Mouse (Mus musculus) lung, adult 18-20 months (tissue): ENCODE measurements around the gene Smarcc1.
A peak's percentile ranks its signal among the peaks of the same experiment; 100 is the strongest.
"Not testable (repeated sequence)": the region's sequence is repeated elsewhere in the genome, so short reads cannot be mapped to it uniquely, and the experiment has no call there.

Experiments used
- DNase-seq, 2 experiments: peaks; one replicate each; pipeline ENCODE4 v3.0.0; 2022; ENCODE audit warnings: mixed read lengths in 2 of 2

Gene Smarcc1

DNA sequence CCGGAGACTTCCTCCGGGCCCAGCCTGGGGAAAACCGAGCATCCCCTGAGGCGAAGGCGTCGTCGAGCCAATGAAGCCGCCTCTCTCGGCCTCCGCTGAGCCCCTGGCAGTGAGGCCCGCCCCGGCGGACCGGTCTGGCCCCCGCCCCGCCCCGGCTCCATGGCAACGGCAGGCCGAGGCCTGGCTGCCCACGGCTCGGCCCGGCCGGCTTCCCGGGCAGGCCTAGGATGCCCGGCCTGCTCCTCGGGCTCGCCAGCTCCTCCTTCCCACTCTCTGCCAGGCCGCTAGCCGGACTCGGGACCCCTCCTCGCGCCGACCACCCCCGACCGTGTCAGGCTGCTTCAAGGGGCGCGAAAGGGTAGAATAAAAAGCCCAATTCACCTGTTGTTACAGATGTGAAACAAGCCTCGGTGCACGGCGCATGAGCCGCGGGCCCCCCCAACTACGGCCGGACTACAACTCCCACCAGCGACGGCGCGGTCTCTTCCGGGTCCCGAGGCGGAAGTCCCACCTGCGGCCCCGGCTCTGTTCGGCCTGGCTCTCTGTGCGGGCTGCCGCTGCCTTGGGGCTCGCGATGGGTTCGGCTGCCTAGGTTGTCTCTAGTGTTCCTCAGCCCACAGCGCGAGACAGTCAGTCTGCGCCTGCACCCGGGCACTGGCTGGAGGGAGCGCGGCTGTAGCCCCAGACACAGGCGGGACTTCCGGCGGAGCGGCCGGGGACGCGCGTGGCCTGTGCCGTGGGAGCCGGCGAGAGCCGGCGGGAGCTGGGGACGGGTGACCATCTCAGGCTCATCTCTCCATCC, at the start of gene Smarcc1:
Gene Smarcc1 (plus strand): TSS at position 732 of the 802 bp plus-strand sequence.
- DNase-seq, result peak; percentile 88

DNA sequence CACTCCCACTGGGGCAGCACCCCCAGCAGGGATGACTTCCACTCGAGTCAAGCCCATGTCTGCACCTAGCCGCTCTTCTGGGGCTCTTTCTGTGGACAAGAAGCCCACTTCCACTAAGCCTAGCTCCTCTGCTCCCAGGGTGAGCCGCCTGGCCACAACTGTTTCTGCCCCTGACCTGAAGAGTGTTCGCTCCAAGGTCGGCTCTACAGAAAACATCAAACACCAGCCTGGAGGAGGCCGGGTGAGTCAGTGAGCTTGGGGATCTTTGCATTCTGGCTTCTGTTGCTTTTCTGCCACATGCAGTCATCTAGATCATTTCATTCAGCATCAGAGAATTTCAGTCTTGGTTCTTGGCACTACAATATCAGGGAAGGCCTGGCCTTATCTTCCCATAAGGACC, 48.8 kb upstream of the Smarcc1 start:
- no peak for DNase-seq

GRCm38 (mm10) chr9:110070358-110070757, 47.1 kb upstream of the Smarcc1 start:
- no peak for DNase-seq

GRCm38 (mm10) chr9:110071011-110071410, 46.5 kb upstream of the Smarcc1 start:
- DNase-seq, result no peak

DNA sequence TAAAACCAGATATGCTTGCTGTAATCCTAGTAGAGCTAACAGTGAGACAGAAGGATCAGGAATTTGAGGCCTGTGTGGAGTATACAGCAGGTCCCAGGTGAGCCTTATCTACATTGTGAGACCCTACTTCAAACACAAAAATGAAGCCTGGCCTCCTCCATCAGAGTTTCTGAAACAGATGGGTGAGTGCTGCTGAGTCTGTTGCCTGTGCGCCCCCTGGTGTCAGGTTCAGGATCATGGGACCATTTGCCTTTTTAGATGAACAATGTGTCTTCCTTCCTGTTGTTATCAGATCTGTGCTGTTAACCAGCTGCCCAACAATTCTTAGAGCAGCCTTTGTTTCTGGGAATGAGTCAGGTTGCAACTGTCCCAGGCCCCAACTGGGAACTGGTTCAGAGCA, 45.7 kb upstream of the Smarcc1 start:
- peak; percentile 49 to 66 for DNase-seq

GRCm38 (mm10) chr9:110076468-110076867, 41.0 kb upstream of the Smarcc1 start:
- DNase-seq, result not testable (repeated sequence)

DNA sequence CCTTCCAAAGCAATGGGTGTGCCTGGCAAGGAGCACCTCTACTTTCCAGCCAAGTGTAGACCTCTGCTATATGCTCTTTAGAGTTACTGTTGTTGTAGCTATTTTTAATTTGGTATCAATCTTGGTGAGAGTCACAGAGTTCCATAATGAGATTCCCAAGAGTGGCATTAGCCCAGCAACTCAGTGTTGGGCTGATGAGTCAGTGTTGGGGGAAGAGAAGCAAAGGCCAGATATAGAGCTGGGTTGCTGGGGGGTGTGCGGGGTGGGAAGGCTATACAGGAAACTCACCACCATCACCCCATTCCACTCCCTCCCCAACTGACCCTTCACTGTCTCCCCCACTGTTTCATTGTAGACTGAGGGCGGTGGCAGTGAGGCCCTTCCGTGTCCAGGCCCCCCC, 36.4 kb upstream of the Smarcc1 start:
- no peak for DNase-seq

GRCm38 (mm10) chr9:110084201-110084964, 33.1 kb upstream of the Smarcc1 start:
- DNase-seq, result no peak

GRCm38 (mm10) chr9:110085693-110086092, 31.8 kb upstream of the Smarcc1 start:
- no peak for DNase-seq

DNA sequence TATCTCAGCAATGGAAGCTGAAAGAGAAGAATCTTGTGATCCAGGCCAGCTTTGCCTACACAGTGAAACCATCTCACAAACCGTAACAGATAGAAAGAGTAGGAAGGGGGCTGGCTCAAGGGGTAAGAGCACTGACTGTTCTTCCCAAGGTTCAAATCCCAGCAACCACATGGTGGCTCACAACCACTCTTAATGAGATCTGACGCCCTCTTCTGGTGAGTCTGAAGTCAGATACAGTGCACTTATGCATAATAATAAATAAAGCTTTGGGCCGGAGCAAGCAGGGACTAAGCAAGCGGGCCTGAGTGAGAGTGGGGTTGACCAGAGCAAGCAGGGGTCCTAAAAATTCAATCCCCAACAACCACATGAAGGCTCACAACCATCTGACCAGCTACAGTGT, 24.2 kb upstream of the Smarcc1 start:
- DNase-seq, result no peak

GRCm38 (mm10) chr9:110094761-110095160, 22.7 kb upstream of the Smarcc1 start:
- DNase-seq, result no peak

DNA sequence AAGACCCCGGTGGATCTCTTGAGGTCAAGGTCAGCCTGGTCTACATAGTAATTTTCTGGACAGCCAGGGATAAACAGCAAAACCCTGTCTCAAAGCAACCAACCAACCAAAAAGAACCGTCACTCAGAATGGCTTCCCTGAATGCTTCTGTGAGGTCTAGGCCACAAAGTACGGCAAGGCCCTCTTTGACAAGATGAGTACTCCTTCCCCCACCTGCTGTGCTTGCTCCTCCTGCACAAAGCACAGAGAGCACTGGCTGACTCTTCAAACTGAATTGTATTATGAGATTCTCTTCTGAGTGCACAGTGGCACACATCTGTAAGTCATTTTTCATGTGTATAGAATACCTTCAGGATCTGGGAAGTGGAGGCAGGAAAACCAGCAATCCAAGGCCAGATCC, 19.7 kb upstream of the Smarcc1 start:
- DNase-seq, result no peak

GRCm38 (mm10) chr9:110100627-110101600, 16.6 kb upstream of the Smarcc1 start:
- DNase-seq, result peak; percentile 89 to 93

DNA sequence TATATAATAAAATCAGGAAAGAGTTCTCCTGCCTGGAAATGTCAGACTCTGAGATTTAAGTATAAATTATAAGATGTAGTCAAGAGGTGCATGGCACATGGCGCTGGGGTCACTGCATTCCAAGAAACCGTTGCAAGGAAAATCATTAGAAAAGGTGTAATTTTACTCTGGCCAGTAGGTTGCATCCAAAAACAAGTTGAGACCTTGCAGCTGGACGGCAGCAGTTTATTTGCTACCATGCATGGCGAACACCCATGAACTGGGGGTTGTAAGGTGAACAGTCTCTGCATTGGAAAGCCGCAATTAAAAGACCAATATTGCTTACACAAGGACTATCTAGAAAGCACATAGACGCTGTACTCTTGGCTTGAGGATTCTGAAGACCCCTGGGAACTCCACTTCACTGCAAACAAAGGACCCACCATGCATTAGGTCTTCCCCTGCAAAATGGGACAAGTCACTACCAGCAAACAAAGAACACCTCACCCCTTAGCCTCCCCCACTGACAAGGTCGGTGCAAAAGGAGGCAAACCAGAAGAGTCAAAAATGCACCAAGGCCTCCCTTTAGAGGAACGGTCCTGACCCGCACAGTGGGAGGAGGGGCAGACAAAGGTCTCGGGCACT, 1.0 kb upstream of the Smarcc1 start:
- no peak for DNase-seq

GRCm38 (mm10) chr9:110117779-110118139, 251 bp downstream of the Smarcc1 start, which contains the start of gene Dhx30:
Gene Dhx30 (minus strand): TSS chr9:110117830.
- DNase-seq, result no peak

GRCm38 (mm10) chr9:110118249-110118648, 741 bp downstream of the Smarcc1 start:
- no peak for DNase-seq

GRCm38 (mm10) chr9:110121424-110121823, 3.9 kb downstream of the Smarcc1 start:
- DNase-seq, result no peak

DNA sequence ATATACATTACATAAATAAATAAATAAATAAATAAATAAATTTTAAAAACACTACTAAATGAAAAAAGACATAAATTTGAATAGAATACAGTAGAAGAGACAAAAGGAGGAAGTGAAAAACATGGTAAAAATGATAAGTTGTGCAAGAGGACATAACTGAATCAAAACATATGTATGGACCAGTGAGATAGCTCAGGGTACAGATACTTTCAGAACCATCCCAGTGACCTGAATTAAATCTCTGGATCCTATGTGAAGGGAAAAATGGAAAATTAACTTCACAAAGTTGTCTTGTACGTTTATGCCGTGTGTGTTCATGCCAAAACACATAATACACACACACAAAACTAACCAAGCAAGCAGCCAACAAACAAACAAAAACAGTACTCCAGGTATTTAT, 5.8 kb downstream of the Smarcc1 start:
- no peak for DNase-seq

DNA sequence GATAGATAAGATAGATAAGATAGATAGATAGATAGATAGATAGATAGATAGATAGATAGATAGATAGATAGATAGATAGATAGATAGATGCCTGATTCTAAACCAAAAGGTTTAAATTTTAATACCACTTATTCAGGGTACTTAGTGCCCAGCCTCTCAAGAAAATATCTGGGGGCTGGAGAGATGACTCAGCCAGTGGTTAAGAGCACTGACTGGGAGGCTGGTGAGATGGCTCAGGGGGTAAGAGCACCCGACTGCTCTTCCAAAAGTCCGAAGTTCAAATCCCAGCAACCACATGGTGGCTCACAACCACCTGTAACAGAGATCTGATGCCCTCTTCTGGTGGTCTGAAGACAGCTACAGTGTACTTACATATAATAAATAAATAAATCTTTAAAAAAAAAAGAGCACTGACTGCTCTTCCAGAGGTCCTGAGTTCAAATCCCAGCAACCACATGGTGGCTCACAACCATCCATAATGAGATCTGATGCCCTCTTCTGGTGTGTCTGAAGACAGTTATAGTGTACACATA, 6.6 kb downstream of the Smarcc1 start:
- not testable (repeated sequence) for DNase-seq

DNA sequence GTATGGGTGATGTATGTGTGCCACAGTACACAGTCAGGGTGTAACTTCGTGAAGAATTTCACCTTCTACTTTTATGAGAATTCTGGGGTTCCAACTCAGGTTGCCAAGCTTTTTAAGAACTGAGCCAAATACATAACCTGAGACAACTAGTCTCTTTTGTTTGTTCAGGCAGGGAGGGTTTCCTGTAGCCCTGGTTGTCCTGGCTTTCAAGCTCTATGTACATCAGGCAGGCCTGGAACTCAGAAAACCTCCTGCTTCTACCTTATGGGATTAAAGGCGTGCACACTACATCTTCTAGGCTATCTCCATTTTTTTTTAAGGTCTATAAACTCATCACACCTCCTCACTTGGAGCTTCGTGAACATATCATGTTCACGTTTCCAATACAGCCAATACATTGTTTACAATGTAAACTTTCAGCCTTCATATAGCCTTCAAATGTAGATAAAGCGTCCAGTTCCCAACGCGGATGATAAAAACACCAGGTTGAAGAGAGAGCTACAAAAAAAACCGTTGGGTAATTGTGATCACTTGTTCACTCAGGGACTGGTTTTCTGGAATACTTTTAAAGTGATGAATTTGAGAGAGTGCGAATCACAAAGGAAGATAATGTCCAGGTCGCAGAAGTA, 13.5 kb downstream of the Smarcc1 start:
- no peak for DNase-seq

GRCm38 (mm10) chr9:110131525-110132197, 14.2 kb downstream of the Smarcc1 start:
- peak; percentile 99 for DNase-seq
